Mouse (Mus musculus) midbrain, embryonic 14.5 days (tissue): ENCODE measurements at regions not wholly inside any gene's neighbourhood (a gene's known extent, or its start where the extent isn't known, plus 50 kb on each side); places are given as distances from the start of the nearest gene placed in this dataset.
A peak's percentile ranks its signal among the peaks of the same experiment; 100 is the strongest.

Experiments
- ATAC-seq: fragments of 200-750 bp; cut with Nextera tagmentation; 2 replicates; pipeline ENCODE4 v1.8.0; 2017; ENCODE audit warnings: moderate number of reproducible peaks, moderate library complexity; ENCODE audit not compliant: low FRiP score, low TSS enrichment
- DNase-seq: peaks from one replicate; pipeline ENCODE4 v3.0.0-alpha.2; 2015
- H3K27ac ChIP-seq: fragments of 300-500 bp; sonication (generic); replicated peaks from 2 replicates; pipeline ENCODE4 v1.5.1; 2014; ENCODE audit warnings: mild to moderate bottlenecking, low read depth, low read length, moderate library complexity
- H3K27me3 ChIP-seq: fragments of 300-500 bp; sonication (generic); 2 replicates; pipeline ENCODE4 v1.6.1; 2014; ENCODE audit warnings: low read length, control low read depth, mixed read lengths; ENCODE audit not compliant: control insufficient read depth, insufficient read depth
- H3K36me3 ChIP-seq: fragments of 300-500 bp; sonication (generic); 2 replicates; pipeline ENCODE4 v1.6.1; 2014; ENCODE audit warnings: low read length, control low read depth; ENCODE audit not compliant: control insufficient read depth, insufficient read depth
- H3K4me1 ChIP-seq: fragments of 300-500 bp; sonication (generic); 2 replicates; pipeline ENCODE4 v1.6.1; 2014; ENCODE audit warnings: mild to moderate bottlenecking, antibody characterized with exemption, low read length, control low read depth; ENCODE audit not compliant: control insufficient read depth, insufficient read depth
- H3K4me2 ChIP-seq: fragments of 300-500 bp; sonication (generic); 2 replicates; pipeline ENCODE4 v1.6.1; 2014; ENCODE audit warnings: mild to moderate bottlenecking, low read length, moderate library complexity
- H3K4me3 ChIP-seq: fragments of 300-500 bp; sonication (generic); replicated peaks from 2 replicates; pipeline ENCODE4 v1.5.1; 2014; ENCODE audit warnings: low read depth, low read length
- H3K9ac ChIP-seq: fragments of 300-500 bp; sonication (generic); replicated peaks from 2 replicates; pipeline ENCODE4 v1.6.1; 2014; ENCODE audit warnings: mild to moderate bottlenecking, low read length, moderate library complexity
- H3K9me3 ChIP-seq: fragments of 300-500 bp; sonication (generic); 2 replicates; pipeline ENCODE4 v1.6.1; 2016; ENCODE audit warnings: low read length, control low read depth, mixed read lengths; ENCODE audit not compliant: control insufficient read depth
- WGBS: fragments of 180-500 bp; shearing (Covaris S2); extraction: QIAGEN DNeasy Blood & Tissue Kit; methylation state at CpG from one replicate; pipeline ENCODE4 v1.1.7; 2014; 5-methylcytosine and 5-hydroxymethylcytosine counted together

DNA sequence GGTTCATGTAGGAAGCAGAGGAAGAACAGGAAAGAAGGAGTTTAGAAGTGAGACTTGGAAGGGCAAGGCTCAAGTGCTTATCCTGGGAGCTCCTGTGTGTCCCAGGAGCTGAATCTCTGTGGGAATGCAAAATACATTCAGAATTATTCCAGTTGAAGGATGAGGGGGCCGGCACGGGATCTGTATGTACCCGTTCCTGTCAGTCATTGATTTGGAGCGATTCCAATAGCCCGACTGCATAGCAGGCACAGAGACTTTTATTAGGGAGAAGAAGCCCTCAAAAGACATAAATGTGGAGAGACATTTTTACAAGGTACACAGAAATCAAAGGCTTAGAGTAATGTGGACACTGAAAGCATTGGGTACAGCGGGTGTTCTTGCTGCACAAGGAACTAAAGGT is 181.8 kb upstream of the Pcsk2 start:
- H3K9ac ChIP-seq: no peak overlapping the region
- no peak for ATAC-seq
- no peaks in the 10 kb centered on the region for H3K9me3 ChIP-seq
- H3K36me3 ChIP-seq: no peaks in the 10 kb centered on the region
- 73% methylated on average over 6 of the region's 6 CpGs for WGBS
- peak; percentile 27 for DNase-seq
- H3K4me1 ChIP-seq: no peaks in the 10 kb centered on the region
- H3K27me3 ChIP-seq: no peaks in the 10 kb centered on the region
- no peak overlapping the region for H3K4me2 ChIP-seq
- no peak overlapping the region for H3K4me3 ChIP-seq
- H3K27ac ChIP-seq: no peak overlapping the region

DNA sequence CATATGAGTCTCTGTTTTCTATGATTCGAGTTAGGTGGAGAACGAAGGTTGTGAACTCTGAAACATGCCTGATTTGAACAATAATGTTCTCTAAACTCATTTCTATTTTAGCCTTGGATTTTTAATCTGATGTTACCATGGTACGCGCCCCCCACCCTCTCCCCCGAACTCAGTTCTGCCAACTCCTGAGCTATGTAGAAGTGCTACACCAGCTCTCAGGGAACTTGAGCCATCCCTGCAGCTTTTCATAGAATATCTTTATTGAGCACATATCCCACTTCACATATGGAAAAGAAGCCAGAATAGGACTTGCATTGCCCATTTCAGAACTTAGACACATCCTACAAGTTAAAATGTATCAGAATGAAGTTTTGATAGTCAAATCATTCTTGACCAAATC is 180.0 kb upstream of the Pcsk2 start:
- no peaks in the 10 kb centered on the region for H3K4me1 ChIP-seq
- ATAC-seq: no peak
- H3K27me3 ChIP-seq: no peaks in the 10 kb centered on the region
- no peaks in the 10 kb centered on the region for H3K9me3 ChIP-seq
- no peak overlapping the region for H3K27ac ChIP-seq
- no peaks in the 10 kb centered on the region for H3K36me3 ChIP-seq
- 92% methylated on average over 5 of the region's 5 CpGs for WGBS
- no peak overlapping the region for H3K4me2 ChIP-seq
- H3K4me3 ChIP-seq: no peak overlapping the region
- DNase-seq: no peak
- no peak overlapping the region for H3K9ac ChIP-seq
